Mouse (Mus musculus) heart, embryonic 12.5 days (tissue): Measurements from ENCODE around the gene Elk3. TPM values are rescaled to one million over a fixed set of nuclear protein-coding genes. Genes with fewer than 3 reads are reported as not detected.

Source experiments
- ATAC-seq: fragments of 200-750 bp; cut with Nextera tagmentation; 2 replicates; pipeline ENCODE4 v1.8.0; 2017; ENCODE audit warnings: moderate TSS enrichment, moderate library complexity; ENCODE audit not compliant: insufficient number of reproducible peaks, low FRiP score
- H3K27ac ChIP-seq: fragments of 300-500 bp; sonication (generic); 2 replicates; pipeline ENCODE4 v1.5.1; 2016; ENCODE audit warnings: mild to moderate bottlenecking, moderate library complexity; ENCODE audit not compliant: poor library complexity, severe bottlenecking
- H3K27me3 ChIP-seq: fragments of 300-500 bp; sonication (generic); replicated peaks from 2 replicates; pipeline ENCODE4 v1.6.1; 2016; ENCODE audit warnings: mild to moderate bottlenecking, moderate library complexity
- H3K36me3 ChIP-seq: fragments of 300-500 bp; sonication (generic); 2 replicates; pipeline ENCODE4 v1.6.1; 2016; ENCODE audit warnings: mild to moderate bottlenecking, moderate library complexity
- H3K4me1 ChIP-seq: fragments of 300-500 bp; sonication (generic); replicated peaks from 2 replicates; pipeline ENCODE4 v1.6.1; 2016; ENCODE audit warnings: mild to moderate bottlenecking
- H3K4me2 ChIP-seq: fragments of 300-500 bp; sonication (generic); 2 replicates; pipeline ENCODE4 v1.6.1; 2016; ENCODE audit warnings: mild to moderate bottlenecking, moderate library complexity
- H3K4me3 ChIP-seq: fragments of 300-500 bp; sonication (generic); 2 replicates; pipeline ENCODE4 v1.5.1; 2016; ENCODE audit warnings: mild to moderate bottlenecking
- H3K9ac ChIP-seq: fragments of 300-500 bp; sonication (generic); 2 replicates; pipeline ENCODE4 v1.6.1; 2016; ENCODE audit warnings: mild to moderate bottlenecking, moderate library complexity
- H3K9me3 ChIP-seq: fragments of 300-500 bp; sonication (generic); replicated peaks from 2 replicates; pipeline ENCODE4 v1.6.1; 2016; ENCODE audit warnings: mild to moderate bottlenecking, moderate library complexity
- WGBS: fragments of 180-500 bp; shearing (Covaris S2); methylation state at CpG from one replicate; pipeline ENCODE4 v1.1.7; 2016; 5-methylcytosine and 5-hydroxymethylcytosine counted together
- polyA plus RNA-seq: library from polyadenylated mRNA; unstranded; fragments of >200 nt; fragmentation: Nextera tagmentation; extraction: Ambion mirVana; gene quantifications from 2 replicates; pipeline ENCODE4 v1.2.1, GENCODE M21; 2016

The Elk3 gene
- polyA plus RNA-seq, 1 experiment from 2014 or later: 36.8 TPM

DNA sequence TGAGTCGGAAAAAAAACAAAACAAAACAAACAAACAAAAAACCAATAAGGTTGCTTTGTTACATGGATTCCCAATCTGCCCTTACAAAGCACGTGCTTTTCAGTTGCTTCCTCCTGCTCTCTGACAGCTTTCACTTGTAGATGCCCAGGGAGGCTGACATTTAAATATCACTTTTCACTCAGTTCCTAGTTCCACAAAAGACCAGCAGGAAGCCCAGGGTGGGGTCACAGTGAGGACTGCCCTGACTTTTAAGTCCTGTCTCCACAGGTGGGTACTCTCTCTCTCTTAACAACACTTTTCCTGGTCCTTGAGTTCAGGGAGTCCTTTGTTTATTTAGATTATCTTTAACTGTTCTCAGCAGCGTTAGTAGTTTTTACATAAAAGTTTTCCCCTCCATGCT lies 68.7 kb downstream of the Elk3 start:
- Histone ChIP-seq H3K27me3 (no peaks in the 10 kb centered on the region), H3K4me3 (no peak overlapping the region), H3K27ac (no peak overlapping the region), H3K36me3 (peaks cover 56% of the 10 kb centered on the region), H3K4me2 (no peak overlapping the region), H3K4me1 (peaks cover 18% of the 10 kb centered on the region), H3K9ac (no peak overlapping the region), H3K9me3 (no peaks in the 10 kb centered on the region)
- 35% methylated on average over 3 of the region's 3 CpGs for WGBS
- ATAC-seq: no peak

DNA sequence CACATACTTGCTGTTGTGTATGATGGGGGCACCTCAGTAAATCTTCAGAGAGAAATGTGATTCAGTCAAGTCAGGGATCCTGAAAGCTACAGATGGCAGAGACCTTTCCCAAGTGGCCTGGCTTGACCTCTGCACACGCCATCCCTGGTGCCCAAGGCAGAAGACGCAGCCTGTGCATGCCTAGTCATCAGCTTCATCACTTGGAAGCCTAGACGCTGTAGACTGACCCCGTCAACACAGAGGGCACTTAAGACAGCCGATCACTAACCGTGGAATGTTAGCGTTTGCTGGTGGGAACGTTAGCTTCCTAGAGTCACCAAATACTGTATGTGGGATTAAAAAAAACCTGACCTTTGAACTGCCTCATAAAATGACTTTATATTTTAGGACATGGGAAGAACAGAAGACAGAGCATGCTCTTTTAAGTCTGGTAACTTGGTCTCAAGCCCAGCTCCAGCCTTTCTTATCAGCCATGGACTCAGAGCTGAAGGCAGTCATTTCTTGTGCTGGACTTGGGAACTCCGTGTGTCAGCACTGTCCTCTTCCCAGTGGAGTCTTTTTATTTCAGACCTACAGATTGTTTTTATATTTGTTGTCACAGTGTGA lies 71.6 kb downstream of the Elk3 start:
- WGBS: 47% methylated on average over 9 of the region's 9 CpGs
- no peak for ATAC-seq
- H3K27ac ChIP-seq: no peak overlapping the region
- no peak overlapping the region for H3K9ac ChIP-seq
- H3K4me1 ChIP-seq: peaks cover 15% of the 10 kb centered on the region
- H3K9me3 ChIP-seq: no peaks in the 10 kb centered on the region
- no peak overlapping the region for H3K4me2 ChIP-seq
- no peaks in the 10 kb centered on the region for H3K27me3 ChIP-seq
- H3K36me3 ChIP-seq: peaks cover 48% of the 10 kb centered on the region
- H3K4me3 ChIP-seq: no peak overlapping the region

GRCm38 (mm10) chr10:93234692-93235091 lies 76.2 kb downstream of the Elk3 start:
- Histone ChIP-seq H3K9me3 (no peaks in the 10 kb centered on the region), H3K4me3 (no peak overlapping the region), H3K9ac (no peak overlapping the region), H3K4me2 (no peak overlapping the region), H3K36me3 (peaks cover 58% of the 10 kb centered on the region), H3K4me1 (peaks cover 9% of the 10 kb centered on the region; the same call in 1 of the 2 replicates), H3K27ac (no peak overlapping the region), H3K27me3 (no peaks in the 10 kb centered on the region)
- no peak for ATAC-seq
- WGBS: 89% methylated on average over 9 of the region's 9 CpGs

DNA sequence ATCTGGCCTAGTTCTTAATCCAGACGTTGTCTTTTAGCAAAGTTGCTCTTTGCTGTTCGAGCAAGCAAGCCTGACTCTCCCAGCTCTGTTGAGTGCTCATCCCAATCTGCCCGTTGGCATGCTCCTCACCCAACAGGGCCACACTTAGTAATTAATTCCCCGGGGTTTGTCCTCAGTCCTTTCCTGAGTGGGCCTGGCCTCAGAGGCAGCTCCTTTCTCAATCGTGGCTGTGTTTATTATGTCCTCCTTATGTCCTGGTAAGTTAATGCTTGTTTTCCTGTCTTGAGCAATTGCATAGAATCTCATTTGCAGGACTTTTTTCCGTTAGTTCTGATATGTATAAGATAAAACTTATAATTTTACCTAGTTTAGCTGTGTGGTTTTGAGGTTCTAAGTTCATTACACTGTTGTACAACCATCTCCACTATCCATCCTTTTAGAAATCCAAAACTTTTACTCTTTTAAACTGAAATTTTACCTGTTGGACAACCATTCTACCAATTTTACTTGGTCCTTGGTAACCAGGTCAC lies 77.2 kb downstream of the Elk3 start:
- whole genome bisulfite sequencing: 81% methylated on average over 6 of the region's 6 CpGs
- H3K36me3 ChIP-seq: peaks cover 55% of the 10 kb centered on the region
- H3K4me1 ChIP-seq: peaks cover 4% of the 10 kb centered on the region; the same call in 1 of the 2 replicates

GRCm38 (mm10) chr10:93231893-93232292 lies 79.0 kb downstream of the Elk3 start:
- H3K4me2 ChIP-seq: no peak overlapping the region
- no peaks in the 10 kb centered on the region for H3K9me3 ChIP-seq
- 89% methylated on average over 5 of the region's 5 CpGs for WGBS
- peaks cover 42% of the 10 kb centered on the region for H3K36me3 ChIP-seq
- no peaks in the 10 kb centered on the region for H3K27me3 ChIP-seq
- H3K4me1 ChIP-seq: peaks cover 14% of the 10 kb centered on the region
- no peak overlapping the region for H3K9ac ChIP-seq
- H3K27ac ChIP-seq: no peak overlapping the region
- H3K4me3 ChIP-seq: no peak overlapping the region
- ATAC-seq: no peak

More for the DNA sequence above, 77.2 kb downstream of the Elk3 start:
- Histone ChIP-seq H3K27me3 (no peaks in the 10 kb centered on the region), H3K9ac (no peak overlapping the region), H3K4me3 (no peak overlapping the region), H3K27ac (no peak overlapping the region), H3K9me3 (no peaks in the 10 kb centered on the region), H3K4me2 (no peak overlapping the region)
- ATAC-seq: no peak

- ATAC-seq: no peak
- no peak overlapping the region for H3K4me2 ChIP-seq
- no peaks in the 10 kb centered on the region for H3K9me3 ChIP-seq
- no peak overlapping the region for H3K9ac ChIP-seq
- H3K4me3 ChIP-seq: no peak overlapping the region
- peaks cover 14% of the 10 kb centered on the region for H3K4me1 ChIP-seq
- H3K36me3 ChIP-seq: peaks cover 45% of the 10 kb centered on the region
- H3K27ac ChIP-seq: no peak overlapping the region
- no peaks in the 10 kb centered on the region for H3K27me3 ChIP-seq
- 85% methylated on average over 4 of the region's 4 CpGs for WGBS
Measured at GRCm38 (mm10) chr10:93231490-93231889, 79.4 kb downstream of the Elk3 start.

- peaks cover 14% of the 10 kb centered on the region for H3K4me1 ChIP-seq
- no peaks in the 10 kb centered on the region for H3K27me3 ChIP-seq
- H3K4me2 ChIP-seq: no peak overlapping the region
- WGBS: 65% methylated on average over 11 of the region's 11 CpGs
- peaks cover 44% of the 10 kb centered on the region for H3K36me3 ChIP-seq
- H3K9me3 ChIP-seq: no peaks in the 10 kb centered on the region
- no peak overlapping the region for H3K4me3 ChIP-seq
- H3K9ac ChIP-seq: no peak overlapping the region
- no peak for ATAC-seq
- H3K27ac ChIP-seq: peak overlapping the region; percentile 75; the same call in 1 of the 2 replicates
Measured at GRCm38 (mm10) chr10:93228401-93229007, 82.4 kb downstream of the Elk3 start.

DNA sequence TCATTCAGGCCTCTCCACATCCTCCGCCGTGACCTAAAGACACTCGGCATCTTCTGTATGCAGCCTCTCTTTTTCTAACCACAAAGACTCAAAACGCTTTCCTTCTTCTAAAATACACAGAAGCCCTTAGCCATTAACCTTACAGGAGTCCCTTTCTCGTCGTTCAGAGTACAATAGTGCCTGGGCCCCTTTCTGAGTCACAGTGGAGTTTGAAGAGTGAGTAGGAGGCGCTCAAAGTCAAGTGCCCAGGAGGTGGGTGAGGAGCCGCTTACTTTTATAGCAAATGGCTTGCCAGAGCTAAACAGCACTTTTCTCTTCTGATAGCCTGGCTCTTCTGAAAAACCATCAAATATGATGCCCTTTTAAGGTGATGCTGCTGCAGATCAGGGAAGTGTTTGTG lies 83.0 kb downstream of the Elk3 start:
- Histone ChIP-seq H3K27ac (peak overlapping the region; percentile 75), H3K36me3 (peaks cover 39% of the 10 kb centered on the region), H3K9me3 (no peaks in the 10 kb centered on the region), H3K4me1 (peaks cover 14% of the 10 kb centered on the region), H3K4me2 (no peak overlapping the region; the same call in 1 of the 2 replicates), H3K4me3 (no peak overlapping the region), H3K27me3 (no peaks in the 10 kb centered on the region), H3K9ac (no peak overlapping the region)
- no peak for ATAC-seq
- WGBS: 54% methylated on average over 8 of the region's 8 CpGs

- H3K27me3 ChIP-seq: no peaks in the 10 kb centered on the region
- H3K9ac ChIP-seq: no peak overlapping the region
- no peak for ATAC-seq
- H3K9me3 ChIP-seq: no peaks in the 10 kb centered on the region
- peaks cover 14% of the 10 kb centered on the region for H3K4me1 ChIP-seq
- H3K36me3 ChIP-seq: peaks cover 25% of the 10 kb centered on the region
- no peak overlapping the region for H3K4me2 ChIP-seq
- no peak overlapping the region for H3K27ac ChIP-seq
- no peak overlapping the region for H3K4me3 ChIP-seq
- WGBS: 62% methylated on average over 6 of the region's 6 CpGs
Measured at GRCm38 (mm10) chr10:93225751-93226150, 85.2 kb downstream of the Elk3 start.

DNA sequence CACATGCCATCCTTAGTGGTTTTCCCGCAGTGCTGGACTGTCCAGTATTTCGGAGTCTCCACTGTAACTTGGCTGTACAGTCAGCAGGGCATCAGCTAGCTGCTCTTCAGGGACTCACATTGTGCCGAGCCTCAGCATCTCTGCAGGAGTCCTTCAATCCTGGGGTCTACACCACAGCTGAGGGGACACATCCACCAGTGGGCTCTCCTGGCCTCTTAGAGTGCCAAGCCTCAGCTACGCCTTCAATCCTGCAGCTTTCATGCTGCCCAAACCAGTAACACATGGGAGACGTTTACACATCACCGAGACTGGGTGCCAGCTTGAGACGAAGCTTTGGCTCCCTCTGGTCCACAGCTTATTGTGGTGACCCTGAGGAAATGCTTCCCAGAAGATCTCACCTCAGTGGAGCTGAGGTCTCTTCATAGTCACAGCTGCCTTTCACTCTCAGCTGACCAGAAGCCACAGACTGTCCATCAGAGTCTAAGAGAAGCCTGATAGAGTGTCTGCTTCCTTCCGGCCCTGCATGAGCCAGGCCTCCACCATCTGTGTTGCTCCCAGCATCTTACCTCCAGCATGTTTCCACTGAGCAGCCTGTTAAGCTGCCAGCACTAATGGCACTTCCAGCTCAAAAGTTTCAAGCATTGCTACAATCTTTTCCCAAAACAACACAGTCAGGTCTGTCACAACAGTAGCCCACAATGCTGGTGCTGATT lies 95.7 kb downstream of the Elk3 start:
- Histone ChIP-seq H3K36me3 (peaks cover 49% of the 10 kb centered on the region), H3K27me3 (no peaks in the 10 kb centered on the region)

GRCm38 (mm10) chr10:93214251-93214650 lies 96.7 kb downstream of the Elk3 start:
- no peaks in the 10 kb centered on the region for H3K27me3 ChIP-seq
- H3K4me2 ChIP-seq: no peak overlapping the region
- peaks cover 5% of the 10 kb centered on the region; the same call in 1 of the 2 replicates for H3K9me3 ChIP-seq
- H3K36me3 ChIP-seq: peaks cover 49% of the 10 kb centered on the region
- no peak for ATAC-seq
- WGBS: 67% methylated on average over 4 of the region's 4 CpGs
- no peak overlapping the region for H3K4me3 ChIP-seq
- no peak overlapping the region for H3K27ac ChIP-seq
- no peaks in the 10 kb centered on the region for H3K4me1 ChIP-seq
- no peak overlapping the region for H3K9ac ChIP-seq

More for the DNA sequence above, 95.7 kb downstream of the Elk3 start:
- Histone ChIP-seq H3K9ac (no peak overlapping the region), H3K4me1 (no peaks in the 10 kb centered on the region), H3K4me3 (no peak overlapping the region), H3K4me2 (no peak overlapping the region), H3K9me3 (peaks cover 5% of the 10 kb centered on the region; the same call in 1 of the 2 replicates), H3K27ac (no peak overlapping the region)
- no peak for ATAC-seq
- 91% methylated on average over 8 of the region's 8 CpGs for WGBS
